Mouse (Mus musculus): ENCODE data around the gene Podxl2.

DNA sequence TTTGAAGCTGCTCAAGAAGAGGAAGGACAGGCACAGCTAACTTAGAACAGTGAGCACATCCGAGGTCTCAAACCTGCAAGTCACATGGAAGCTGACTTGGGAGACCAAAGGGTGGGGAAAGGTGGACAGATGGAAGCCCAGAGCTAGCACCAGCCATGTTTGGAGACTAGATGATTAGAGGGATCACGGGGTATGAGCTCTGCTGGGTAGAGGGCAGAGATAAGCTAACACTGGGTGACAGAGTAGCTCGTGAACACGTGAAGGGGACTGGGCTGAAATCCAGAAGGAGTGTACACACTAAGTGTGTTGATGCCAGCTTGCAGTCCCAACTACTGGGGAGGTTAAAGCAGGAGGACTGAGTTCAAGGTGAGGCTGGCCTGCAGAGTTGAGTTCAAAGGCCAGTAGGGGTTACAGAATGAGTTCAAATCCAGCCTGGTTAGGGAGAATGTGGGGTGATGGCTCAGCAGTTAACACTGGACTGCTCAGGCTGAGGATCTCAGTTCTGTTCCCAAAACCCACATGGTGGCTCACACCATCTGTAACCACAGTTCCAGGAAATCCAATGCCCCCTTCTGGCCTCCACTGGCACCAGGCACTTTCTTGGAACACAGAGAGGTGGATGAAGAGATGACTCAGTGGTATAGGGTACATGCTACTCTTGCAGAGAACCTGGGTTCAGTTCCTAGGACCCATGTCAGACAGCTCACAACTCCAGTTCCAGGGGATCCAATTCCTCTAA is 70.7 kb downstream of the Podxl2 start:
- TF ChIP-seq EP300 (IDR thresholded peaks at IDR 0.05; ENCODE audit: low read depth) (0 out of 2 replicates have a peak, but pooled peaks have one; percentile 37), CTCF (IDR thresholded peaks at IDR 0.05; ENCODE audit: low read depth) (peak; percentile 31)

Measured in liver, postnatal 0 days (tissue).